Mouse (Mus musculus): ENCODE measurements at regions not wholly inside any gene's neighbourhood (a gene's known extent, or its start where the extent isn't known, plus 50 kb on each side); places are given as distances from the start of the nearest gene placed in this dataset.

- ATAC-seq (ENCODE audit: insufficient read depth, low read depth) (no peak), DNase-seq (ENCODE audit: low spot score) (no peak)
- WGBS: 59% methylated on average over 3 of the region's 3 CpGs
- H3K9me3 ChIP-seq (replicated peaks; ENCODE audit: control insufficient read depth, low read length): no peaks in the 10 kb centered on the region
- H3K27ac ChIP-seq (ENCODE audit: low read depth): no peak overlapping the region
- no peak overlapping the region for H3K4me3 ChIP-seq (ENCODE audit: low read depth, low read length)
- H3K4me2 ChIP-seq (ENCODE audit: low read depth, low read length): no peak overlapping the region
- H3K27me3 ChIP-seq (ENCODE audit: control insufficient read depth, insufficient read depth, low read length): no peaks in the 10 kb centered on the region
- H3K9ac ChIP-seq (replicated peaks; ENCODE audit: low read depth, low read length): no peak overlapping the region
- H3K4me1 ChIP-seq (ENCODE audit: control insufficient read depth, insufficient read depth): no peaks in the 10 kb centered on the region
- H3K36me3 ChIP-seq (replicated peaks; ENCODE audit: control insufficient read depth, insufficient read depth, low read length): no peaks in the 10 kb centered on the region
- TF ChIP-seq CTCF (IDR thresholded peaks at IDR 0.05; ENCODE audit: low read depth) (no peak), EP300 (IDR thresholded peaks at IDR 0.05; ENCODE audit: low read depth) (no peak)
Measured at GRCm38 (mm10) chr12:57969168-57969567, 242.4 kb upstream of the Sstr1 start.

GRCm38 (mm10) chr12:57970163-57970562, 241.4 kb upstream of the Sstr1 start:
- Histone ChIP-seq H3K9me3 (replicated peaks; ENCODE audit: control insufficient read depth, low read length) (no peaks in the 10 kb centered on the region), H3K27ac (ENCODE audit: low read depth) (no peak overlapping the region), H3K4me3 (ENCODE audit: low read depth, low read length) (no peak overlapping the region), H3K9ac (replicated peaks; ENCODE audit: low read depth, low read length) (no peak overlapping the region), H3K27me3 (ENCODE audit: control insufficient read depth, insufficient read depth, low read length) (no peaks in the 10 kb centered on the region), H3K4me2 (ENCODE audit: low read depth, low read length) (no peak overlapping the region), H3K36me3 (replicated peaks; ENCODE audit: control insufficient read depth, insufficient read depth, low read length) (no peaks in the 10 kb centered on the region), H3K4me1 (ENCODE audit: control insufficient read depth, insufficient read depth) (no peaks in the 10 kb centered on the region)
- WGBS: 59% methylated on average over 4 of the region's 4 CpGs
- no peak for ATAC-seq (ENCODE audit: insufficient read depth, low read depth)
- no peak for DNase-seq (ENCODE audit: low spot score)
- TF ChIP-seq CTCF (IDR thresholded peaks at IDR 0.05; ENCODE audit: low read depth): no peak

- H3K9me3 ChIP-seq (replicated peaks; ENCODE audit: control insufficient read depth, low read length): no peaks in the 10 kb centered on the region
- H3K27me3 ChIP-seq (ENCODE audit: control insufficient read depth, insufficient read depth, low read length): no peaks in the 10 kb centered on the region
- no peak overlapping the region for H3K9ac ChIP-seq (replicated peaks; ENCODE audit: low read depth, low read length)
- H3K4me3 ChIP-seq (ENCODE audit: low read depth, low read length): no peak overlapping the region
- ATAC-seq (ENCODE audit: insufficient read depth, low read depth) (no peak), DNase-seq (ENCODE audit: low spot score) (no peak)
- H3K36me3 ChIP-seq (replicated peaks; ENCODE audit: control insufficient read depth, insufficient read depth, low read length): no peaks in the 10 kb centered on the region
- no peak for TF ChIP-seq EP300 (IDR thresholded peaks at IDR 0.05; ENCODE audit: low read depth)
- no peak for TF ChIP-seq CTCF (IDR thresholded peaks at IDR 0.05; ENCODE audit: low read depth)
- H3K4me1 ChIP-seq (ENCODE audit: control insufficient read depth, insufficient read depth): no peaks in the 10 kb centered on the region
- no peak overlapping the region for H3K27ac ChIP-seq (ENCODE audit: low read depth)
- no peak overlapping the region for H3K4me2 ChIP-seq (ENCODE audit: low read depth, low read length)
- WGBS: 47% methylated on average over 2 of the region's 2 CpGs
Measured at GRCm38 (mm10) chr12:57972484-57972883, 239.1 kb upstream of the Sstr1 start.
